Mouse (Mus musculus): ENCODE measurements at regions not wholly inside any gene's neighbourhood (a gene's known extent, or its start where the extent isn't known, plus 50 kb on each side); places are given as distances from the start of the nearest gene placed in this dataset.

GRCm38 (mm10) chr11:19369152-19369551 lies 350.4 kb upstream of the Meis1 start:
- TF ChIP-seq CTCF (IDR thresholded peaks at IDR 0.05; ENCODE audit: extremely low read depth, insufficient read depth, low read length) (no peak), POLR2A (IDR thresholded peaks at IDR 0.05; ENCODE audit: extremely low read depth, insufficient read depth, low read length) (no peak)
- H3K27ac ChIP-seq (ENCODE audit: insufficient read depth, low read length), result no peak overlapping the region
- H3K4me1 ChIP-seq (ENCODE audit: control insufficient read depth, insufficient read depth, low read length), result no peaks in the 10 kb centered on the region
- no peak overlapping the region for H3K4me3 ChIP-seq (ENCODE audit: insufficient read depth, low read length)

- Histone ChIP-seq H3K4me3 (ENCODE audit: insufficient read depth, low read length) (no peak overlapping the region), H3K4me1 (ENCODE audit: control insufficient read depth, insufficient read depth, low read length) (no peaks in the 10 kb centered on the region), H3K27ac (ENCODE audit: insufficient read depth, low read length) (no peak overlapping the region)
- TF ChIP-seq CTCF (IDR thresholded peaks at IDR 0.05; ENCODE audit: extremely low read depth, insufficient read depth, low read length) (no peak), POLR2A (IDR thresholded peaks at IDR 0.05; ENCODE audit: extremely low read depth, insufficient read depth, low read length) (no peak)
Measured at GRCm38 (mm10) chr11:19373476-19373875, 354.7 kb upstream of the Meis1 start.

DNA sequence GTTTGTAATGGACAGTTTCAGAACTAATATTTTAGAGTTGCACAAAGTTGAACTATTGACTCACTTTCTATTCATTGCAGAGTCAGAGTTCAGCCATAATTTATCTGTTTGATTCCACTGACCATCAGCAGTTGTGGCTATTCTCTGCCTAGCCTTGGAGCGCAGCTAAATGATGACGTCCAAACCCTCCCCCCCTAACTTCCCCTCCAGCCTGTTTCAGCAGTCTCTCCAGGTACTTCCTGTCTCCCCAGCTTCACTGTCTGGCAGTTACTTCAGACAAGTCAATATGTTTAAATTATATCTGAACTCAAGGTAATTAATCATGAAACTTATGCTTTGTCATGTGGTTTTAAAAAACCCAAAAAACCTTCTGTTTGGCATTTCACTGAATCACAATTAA lies 362.1 kb upstream of the Meis1 start:
- H3K27ac ChIP-seq (ENCODE audit: insufficient read depth, low read length), result no peak overlapping the region
- H3K4me3 ChIP-seq (ENCODE audit: insufficient read depth, low read length), result no peak overlapping the region
- no peak for TF ChIP-seq POLR2A (IDR thresholded peaks at IDR 0.05; ENCODE audit: extremely low read depth, insufficient read depth, low read length)
- TF ChIP-seq CTCF (IDR thresholded peaks at IDR 0.05; ENCODE audit: extremely low read depth, insufficient read depth, low read length), result no peak
- no peaks in the 10 kb centered on the region for H3K4me1 ChIP-seq (ENCODE audit: control insufficient read depth, insufficient read depth, low read length)

- no peak for TF ChIP-seq CTCF (IDR thresholded peaks at IDR 0.05; ENCODE audit: extremely low read depth, insufficient read depth, low read length)
- no peak for TF ChIP-seq POLR2A (IDR thresholded peaks at IDR 0.05; ENCODE audit: extremely low read depth, insufficient read depth, low read length)
- Histone ChIP-seq H3K4me1 (ENCODE audit: control insufficient read depth, insufficient read depth, low read length) (no peaks in the 10 kb centered on the region), H3K4me3 (ENCODE audit: insufficient read depth, low read length) (no peak overlapping the region), H3K27ac (ENCODE audit: insufficient read depth, low read length) (no peak overlapping the region)
Measured at GRCm38 (mm10) chr11:19389136-19389535, 370.4 kb upstream of the Meis1 start.

GRCm38 (mm10) chr11:19392190-19392589 lies 373.4 kb upstream of the Meis1 start:
- TF ChIP-seq CTCF (IDR thresholded peaks at IDR 0.05; ENCODE audit: extremely low read depth, insufficient read depth, low read length) (no peak), POLR2A (IDR thresholded peaks at IDR 0.05; ENCODE audit: extremely low read depth, insufficient read depth, low read length) (no peak)
- Histone ChIP-seq H3K27ac (ENCODE audit: insufficient read depth, low read length) (no peak overlapping the region), H3K4me1 (ENCODE audit: control insufficient read depth, insufficient read depth, low read length) (no peaks in the 10 kb centered on the region)

GRCm38 (mm10) chr11:19394372-19394771 lies 375.6 kb upstream of the Meis1 start:
- Histone ChIP-seq H3K4me1 (ENCODE audit: control insufficient read depth, insufficient read depth, low read length) (no peaks in the 10 kb centered on the region), H3K27ac (ENCODE audit: insufficient read depth, low read length) (no peak overlapping the region), H3K4me3 (ENCODE audit: insufficient read depth, low read length) (no peak overlapping the region)
- TF ChIP-seq CTCF (IDR thresholded peaks at IDR 0.05; ENCODE audit: extremely low read depth, insufficient read depth, low read length), result no peak
- no peak for TF ChIP-seq POLR2A (IDR thresholded peaks at IDR 0.05; ENCODE audit: extremely low read depth, insufficient read depth, low read length)

More at GRCm38 (mm10) chr11:19392190-19392589, 373.4 kb upstream of the Meis1 start:
- H3K4me3 ChIP-seq (ENCODE audit: insufficient read depth, low read length), result no peak overlapping the region

DNA sequence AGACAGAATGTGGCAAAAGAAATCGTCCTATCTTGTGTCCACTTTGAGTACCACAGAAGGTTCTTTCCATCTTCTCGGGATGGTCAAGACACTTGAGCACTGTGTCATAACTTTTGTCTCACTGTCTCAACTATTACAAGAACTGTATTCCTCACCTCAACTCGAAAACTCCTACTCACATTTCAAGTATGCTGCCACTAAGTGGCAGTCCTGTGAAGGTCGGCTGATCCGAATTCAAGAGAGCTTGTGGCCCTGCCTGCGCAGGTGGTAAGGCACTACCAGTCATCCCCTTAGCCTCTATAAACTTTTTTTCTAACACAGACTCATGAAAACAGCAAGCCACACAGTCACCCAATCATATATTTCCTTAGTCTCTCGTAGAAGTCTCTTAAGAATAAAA lies 381.6 kb upstream of the Meis1 start:
- H3K27ac ChIP-seq (ENCODE audit: insufficient read depth, low read length), result no peak overlapping the region
- TF ChIP-seq CTCF (IDR thresholded peaks at IDR 0.05; ENCODE audit: extremely low read depth, insufficient read depth, low read length) (no peak), POLR2A (IDR thresholded peaks at IDR 0.05; ENCODE audit: extremely low read depth, insufficient read depth, low read length) (no peak)

DNA sequence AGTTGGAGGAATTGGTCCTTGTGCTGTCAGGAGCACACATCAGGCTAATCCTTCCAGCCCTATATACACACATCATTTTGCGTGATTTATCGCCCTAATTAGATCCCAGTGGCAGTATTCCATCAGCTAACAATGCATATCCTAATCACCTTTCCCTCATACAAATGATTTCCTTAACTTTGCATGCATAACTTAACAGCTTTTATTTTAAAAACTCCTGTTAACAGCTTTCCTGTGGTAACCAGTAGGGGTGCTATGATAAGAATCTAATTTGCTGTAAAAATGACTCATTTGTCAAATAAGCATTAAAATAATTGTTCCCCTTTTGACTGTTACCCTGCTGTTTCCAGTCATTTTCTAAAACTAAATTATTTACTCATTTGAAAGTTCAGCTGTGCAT lies 401.4 kb upstream of the Meis1 start:
- no peak overlapping the region for H3K27ac ChIP-seq (ENCODE audit: insufficient read depth, low read length)
- TF ChIP-seq CTCF (IDR thresholded peaks at IDR 0.05; ENCODE audit: extremely low read depth, insufficient read depth, low read length), result no peak
- TF ChIP-seq POLR2A (IDR thresholded peaks at IDR 0.05; ENCODE audit: extremely low read depth, insufficient read depth, low read length), result no peak
- H3K4me1 ChIP-seq (ENCODE audit: control insufficient read depth, insufficient read depth, low read length), result no peaks in the 10 kb centered on the region
- no peak overlapping the region for H3K4me3 ChIP-seq (ENCODE audit: insufficient read depth, low read length)

More for the DNA sequence above, 381.6 kb upstream of the Meis1 start:
- H3K4me3 ChIP-seq (ENCODE audit: insufficient read depth, low read length), result no peak overlapping the region
- no peaks in the 10 kb centered on the region for H3K4me1 ChIP-seq (ENCODE audit: control insufficient read depth, insufficient read depth, low read length)

GRCm38 (mm10) chr11:19423268-19423667 lies 404.5 kb upstream of the Meis1 start:
- TF ChIP-seq CTCF (IDR thresholded peaks at IDR 0.05; ENCODE audit: extremely low read depth, insufficient read depth, low read length) (no peak), POLR2A (IDR thresholded peaks at IDR 0.05; ENCODE audit: extremely low read depth, insufficient read depth, low read length) (no peak)
- no peak overlapping the region for H3K4me3 ChIP-seq (ENCODE audit: insufficient read depth, low read length)
- no peaks in the 10 kb centered on the region for H3K4me1 ChIP-seq (ENCODE audit: control insufficient read depth, insufficient read depth, low read length)
- H3K27ac ChIP-seq (ENCODE audit: insufficient read depth, low read length), result no peak overlapping the region

GRCm38 (mm10) chr11:19423841-19424815 lies 405.3 kb upstream of the Meis1 start:
- Histone ChIP-seq H3K4me1 (ENCODE audit: control insufficient read depth, insufficient read depth, low read length) (no peaks in the 10 kb centered on the region), H3K4me3 (ENCODE audit: insufficient read depth, low read length) (no peak overlapping the region), H3K27ac (ENCODE audit: insufficient read depth, low read length) (no peak overlapping the region)
- TF ChIP-seq POLR2A (IDR thresholded peaks at IDR 0.05; ENCODE audit: extremely low read depth, insufficient read depth, low read length) (no peak), CTCF (IDR thresholded peaks at IDR 0.05; ENCODE audit: extremely low read depth, insufficient read depth, low read length) (no peak)

Data from cortical plate, adult 2 months (tissue).